Mouse (Mus musculus): ENCODE measurements around the gene Mier1. TPM values are rescaled to one million over a fixed set of nuclear protein-coding genes. Genes with fewer than 3 reads are reported as not detected.

The Mier1 gene
- total and polyA plus RNA-seq, 3 experiments, result 7.0 to 36.9 (median 32.0) TPM

- intact Hi-C loops (cut with DNase I), result loop anchor here (5.0 to 10.0 kb wide), 2 partner anchors 93 to 545 kb away; no protein-coding TSS in a partner anchor
- under 1% methylated on average over 111 of the region's 111 CpGs for WGBS
Measured at GRCm38 (mm10) chr4:103119229-103120027, 5.2 kb downstream of the Mier1 start.

GRCm38 (mm10) chr4:103120028-103120384 lies 5.8 kb downstream of the Mier1 start:
- Histone ChIP-seq H3K79me2 (replicated peaks; ENCODE audit: control insufficient read depth, insufficient read depth, low read length) (peaks cover 7% of the 10 kb centered on the region), H3K27ac (peak overlapping the region; percentile 95), H3K4me1 (ENCODE audit: control insufficient read depth, insufficient read depth, low read length) (peaks cover 12% of the 10 kb centered on the region), H3K9ac (ENCODE audit: low read depth, low read length) (peak overlapping the region; percentile 82), H3K36me3 (ENCODE audit: control insufficient read depth, insufficient read depth, low read length) (peaks cover 21% of the 10 kb centered on the region), H3K4me3 (peak overlapping the region; percentile 84), H3K27me3 (ENCODE audit: control insufficient read depth, insufficient read depth, low read length) (no peaks in the 10 kb centered on the region)
- TF ChIP-seq POLR2A (IDR thresholded peaks at IDR 0.05; ENCODE audit: insufficient read depth, low read depth, low read length) (no peak), CTCF (IDR thresholded peaks at IDR 0.05) (no peak), EP300 (IDR thresholded peaks at IDR 0.05; ENCODE audit: insufficient read depth, low read depth, low read length) (no peak)
- DNase-seq, result no peak
- intact Hi-C loops (cut with DNase I), result loop anchor here (5.0 kb wide), 1 partner anchor 92 kb away; no protein-coding TSS in a partner anchor
- WGBS, result 5% methylated on average over 4 of the region's 4 CpGs

More at GRCm38 (mm10) chr4:103119229-103120027, 5.2 kb downstream of the Mier1 start:
- Histone ChIP-seq H3K79me2 (replicated peaks; ENCODE audit: control insufficient read depth, insufficient read depth, low read length) (peaks cover 7% of the 10 kb centered on the region), H3K27ac (peak overlapping the region; percentile 95), H3K9ac (ENCODE audit: low read depth, low read length) (peak overlapping the region; percentile 82), H3K4me3 (peak overlapping the region; percentile 84), H3K36me3 (ENCODE audit: control insufficient read depth, insufficient read depth, low read length) (peaks cover 21% of the 10 kb centered on the region), H3K4me1 (ENCODE audit: control insufficient read depth, insufficient read depth, low read length) (peaks cover 10% of the 10 kb centered on the region), H3K27me3 (ENCODE audit: control insufficient read depth, insufficient read depth, low read length) (no peaks in the 10 kb centered on the region)
- DNase-seq, result peak; percentile 95
- TF ChIP-seq EP300 (IDR thresholded peaks at IDR 0.05; ENCODE audit: insufficient read depth, low read depth, low read length) (no peak), POLR2A (IDR thresholded peaks at IDR 0.05; ENCODE audit: insufficient read depth, low read depth, low read length) (peak; percentile 41; the same call in 1 of the 2 replicates), CTCF (IDR thresholded peaks at IDR 0.05) (peak; percentile 10; the same call in 1 of the 2 replicates)

DNA sequence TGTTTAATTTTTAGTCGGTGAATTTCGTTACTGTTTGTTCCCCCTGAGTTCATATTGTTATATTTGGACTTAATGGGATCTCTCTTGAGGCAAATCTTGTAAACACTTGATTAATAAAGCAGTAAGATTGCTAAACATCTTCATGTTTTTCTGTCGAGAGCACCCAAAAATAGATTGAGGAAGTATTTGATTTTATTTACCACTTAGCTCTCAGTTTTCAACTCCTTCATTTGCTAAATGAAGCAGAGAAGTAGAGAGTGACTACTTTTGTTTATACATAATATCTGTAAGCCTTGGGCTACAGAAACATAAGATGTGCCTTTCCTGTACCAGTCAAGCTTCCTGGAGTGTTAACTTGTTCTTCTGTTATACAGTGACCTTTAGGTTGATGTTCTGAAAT lies 6.2 kb downstream of the Mier1 start:
- no peak for DNase-seq
- intact Hi-C loops (cut with DNase I), result loop anchor here (5.0 kb wide), 1 partner anchor 92 kb away; no protein-coding TSS in a partner anchor
- peak overlapping the region; percentile 95 for H3K27ac ChIP-seq

DNA sequence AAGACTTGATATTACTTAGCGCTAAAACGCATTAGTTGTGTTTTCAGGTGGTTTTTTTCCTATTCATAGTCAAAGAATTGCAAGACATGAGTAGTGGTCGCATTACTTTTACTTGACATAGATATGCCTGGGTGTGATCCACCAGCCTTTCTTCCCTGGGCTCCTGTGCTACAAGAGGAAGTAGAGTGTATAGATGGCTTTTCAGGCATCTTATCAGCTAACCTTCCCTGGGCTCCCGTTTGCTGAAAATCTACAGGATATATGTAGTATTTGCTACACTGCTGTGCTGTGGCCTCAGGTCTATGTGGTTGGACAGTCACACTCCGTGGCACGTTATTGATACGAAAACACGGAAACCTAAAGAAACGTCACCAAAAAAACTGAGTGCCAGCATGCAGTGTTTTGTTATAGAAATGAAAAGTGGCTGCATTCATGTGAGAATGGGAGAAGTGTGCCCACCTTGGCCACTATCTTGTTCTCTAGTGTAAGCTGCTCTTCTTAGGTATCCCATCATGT lies 6.7 kb downstream of the Mier1 start:
- Histone ChIP-seq H3K4me1 (ENCODE audit: control insufficient read depth, insufficient read depth, low read length) (peaks cover 9% of the 10 kb centered on the region), H3K79me2 (replicated peaks; ENCODE audit: control insufficient read depth, insufficient read depth, low read length) (peaks cover 6% of the 10 kb centered on the region; the same call in 1 of the 2 replicates), H3K4me3 (peak overlapping the region; percentile 84), H3K36me3 (ENCODE audit: control insufficient read depth, insufficient read depth, low read length) (peaks cover 23% of the 10 kb centered on the region), H3K27ac (no peak overlapping the region; the same call in 1 of the 2 replicates), H3K9ac (ENCODE audit: low read depth, low read length) (no peak overlapping the region), H3K27me3 (ENCODE audit: control insufficient read depth, insufficient read depth, low read length) (no peaks in the 10 kb centered on the region)
- 52% methylated on average over 9 of the region's 9 CpGs for WGBS
- no peak for TF ChIP-seq CTCF (IDR thresholded peaks at IDR 0.05)
- TF ChIP-seq EP300 (IDR thresholded peaks at IDR 0.05; ENCODE audit: insufficient read depth, low read depth, low read length), result no peak
- no peak for TF ChIP-seq POLR2A (IDR thresholded peaks at IDR 0.05; ENCODE audit: insufficient read depth, low read depth, low read length)
- DNase-seq, result no peak
- intact Hi-C loops (cut with DNase I), result loop anchor here (5.0 kb wide), 1 partner anchor 91 kb away; no protein-coding TSS in a partner anchor

More for the DNA sequence above, 6.2 kb downstream of the Mier1 start:
- TF ChIP-seq EP300 (IDR thresholded peaks at IDR 0.05; ENCODE audit: insufficient read depth, low read depth, low read length), result no peak
- TF ChIP-seq POLR2A (IDR thresholded peaks at IDR 0.05; ENCODE audit: insufficient read depth, low read depth, low read length), result no peak
- TF ChIP-seq CTCF (IDR thresholded peaks at IDR 0.05), result no peak
- Histone ChIP-seq H3K79me2 (replicated peaks; ENCODE audit: control insufficient read depth, insufficient read depth, low read length) (peaks cover 7% of the 10 kb centered on the region), H3K9ac (ENCODE audit: low read depth, low read length) (no peak overlapping the region), H3K4me1 (ENCODE audit: control insufficient read depth, insufficient read depth, low read length) (peaks cover 11% of the 10 kb centered on the region), H3K27me3 (ENCODE audit: control insufficient read depth, insufficient read depth, low read length) (no peaks in the 10 kb centered on the region), H3K36me3 (ENCODE audit: control insufficient read depth, insufficient read depth, low read length) (peaks cover 21% of the 10 kb centered on the region), H3K4me3 (peak overlapping the region; percentile 84)
- WGBS, result 6% methylated on average over 3 of the region's 3 CpGs

GRCm38 (mm10) chr4:103123086-103123485 lies 8.9 kb downstream of the Mier1 start:
- H3K9ac ChIP-seq (ENCODE audit: low read depth, low read length), result peak overlapping the region; percentile 54; the same call in 1 of the 2 replicates
- no peak overlapping the region for H3K4me3 ChIP-seq
- peaks cover 26% of the 10 kb centered on the region for H3K36me3 ChIP-seq (ENCODE audit: control insufficient read depth, insufficient read depth, low read length)
- H3K79me2 ChIP-seq (replicated peaks; ENCODE audit: control insufficient read depth, insufficient read depth, low read length), result peaks cover 6% of the 10 kb centered on the region; the same call in 1 of the 2 replicates
- no peaks in the 10 kb centered on the region for H3K27me3 ChIP-seq (ENCODE audit: control insufficient read depth, insufficient read depth, low read length)
- peaks cover 12% of the 10 kb centered on the region for H3K4me1 ChIP-seq (ENCODE audit: control insufficient read depth, insufficient read depth, low read length)
- no peak for TF ChIP-seq CTCF (IDR thresholded peaks at IDR 0.05)
- peak; percentile 14; the same call in 1 of the 2 replicates for TF ChIP-seq POLR2A (IDR thresholded peaks at IDR 0.05; ENCODE audit: insufficient read depth, low read depth, low read length)
- 4% methylated on average over 2 of the region's 2 CpGs for WGBS
- H3K27ac ChIP-seq, result peak overlapping the region; percentile 15
- DNase-seq, result no peak
- intact Hi-C loops (cut with DNase I), result loop anchor here (5.0 kb wide), 1 partner anchor 89 kb away; no protein-coding TSS in a partner anchor
